Mouse (Mus musculus) testis, postnatal 14 days (tissue): ENCODE measurements at regions not wholly inside any gene's neighbourhood (a gene's known extent, or its start where the extent isn't known, plus 50 kb on each side); places are given as distances from the start of the nearest gene placed in this dataset.

Experiments used
- DNase-seq: peaks from one replicate; pipeline ENCODE4 v3.0.0; 2021; ENCODE audit warnings: low spot score

DNA sequence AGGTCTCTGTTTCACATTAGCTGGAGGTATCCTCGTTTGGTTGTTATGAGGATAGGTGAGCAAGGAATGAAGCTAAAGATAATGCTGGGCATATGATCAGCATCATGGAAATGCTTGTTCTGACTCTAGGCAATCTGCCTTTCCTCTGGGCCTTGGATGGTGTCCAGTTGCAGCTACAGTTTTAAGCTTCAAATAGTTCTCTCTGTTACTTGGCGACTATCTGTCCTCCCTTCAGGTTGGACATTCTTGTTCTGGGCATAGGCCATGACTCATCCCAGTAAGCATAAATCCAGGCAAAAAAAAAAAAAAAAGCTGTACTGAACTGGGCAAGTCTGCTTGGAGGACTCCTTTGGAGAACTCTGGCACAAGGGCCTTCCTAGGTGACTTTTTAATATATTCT is 776.9 kb downstream of the Kcnma1 start:
- DNase-seq: no peak

GRCm38 (mm10) chr14:23198676-23199075 is 815.6 kb downstream of the Kcnma1 start:
- DNase-seq: no peak

GRCm38 (mm10) chr14:23194569-23195529 is 819.4 kb downstream of the Kcnma1 start:
- DNase-seq: no peak

DNA sequence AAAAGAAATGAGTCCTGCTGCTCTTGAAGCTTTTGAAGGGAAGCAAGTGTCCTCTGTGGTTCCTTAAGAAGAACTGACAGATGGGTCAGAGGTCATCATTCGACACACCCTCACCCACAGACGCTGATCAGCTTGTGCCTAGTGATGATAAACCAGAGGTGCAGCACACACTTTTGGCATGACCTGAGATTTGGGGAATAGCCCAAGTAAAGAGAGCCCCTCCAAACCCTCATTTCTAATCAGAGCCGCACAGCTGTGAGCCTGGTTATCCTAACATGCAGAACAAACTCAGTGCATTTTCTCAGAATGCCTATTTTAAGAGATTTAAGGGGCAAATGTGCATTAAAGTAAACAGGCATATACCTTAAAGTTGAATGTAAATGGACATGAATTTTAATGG is 821.7 kb downstream of the Kcnma1 start:
- DNase-seq: no peak

- DNase-seq: no peak
Observed at GRCm38 (mm10) chr14:23185359-23185758, 828.9 kb downstream of the Kcnma1 start.

DNA sequence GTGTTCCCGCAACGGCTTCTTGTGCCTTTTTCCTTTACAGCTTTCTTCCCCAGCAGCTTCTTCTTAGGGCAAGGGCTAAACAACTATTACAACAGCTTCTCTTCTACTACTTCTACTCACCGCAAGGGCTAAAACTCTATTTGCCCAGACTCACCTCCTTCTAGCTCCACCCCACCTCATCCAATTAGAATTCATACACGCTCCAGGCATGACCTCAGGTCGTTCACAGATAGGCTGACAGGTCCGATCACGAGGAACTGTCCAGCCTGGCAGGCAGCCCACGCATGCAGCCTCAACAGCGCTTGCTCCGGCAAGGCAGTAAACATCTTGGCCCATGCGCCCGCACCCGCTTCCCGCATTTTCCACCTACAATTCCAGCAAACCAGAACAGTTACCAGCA is 844.9 kb downstream of the Kcnma1 start:
- DNase-seq: peak; percentile 7

DNA sequence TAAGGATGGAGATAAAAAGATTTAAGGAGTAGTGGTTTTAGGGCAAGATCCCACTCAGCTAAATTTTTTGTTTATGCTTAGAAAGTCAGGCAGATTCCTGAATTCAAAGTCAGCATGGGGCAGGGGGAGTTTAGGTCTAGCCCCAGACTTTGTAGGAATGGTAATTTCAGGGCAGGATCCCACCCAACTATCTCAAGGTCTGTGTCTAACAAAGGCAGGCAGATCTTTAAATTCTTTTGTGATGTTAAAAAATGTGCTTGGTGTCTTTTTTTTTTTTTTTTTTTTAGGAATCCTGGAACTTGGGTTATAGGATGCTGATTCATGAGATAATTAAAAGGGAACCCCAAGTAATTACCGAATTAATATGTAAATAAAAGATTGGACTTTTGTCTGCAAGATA is 853.7 kb downstream of the Kcnma1 start:
- DNase-seq: no peak

DNA sequence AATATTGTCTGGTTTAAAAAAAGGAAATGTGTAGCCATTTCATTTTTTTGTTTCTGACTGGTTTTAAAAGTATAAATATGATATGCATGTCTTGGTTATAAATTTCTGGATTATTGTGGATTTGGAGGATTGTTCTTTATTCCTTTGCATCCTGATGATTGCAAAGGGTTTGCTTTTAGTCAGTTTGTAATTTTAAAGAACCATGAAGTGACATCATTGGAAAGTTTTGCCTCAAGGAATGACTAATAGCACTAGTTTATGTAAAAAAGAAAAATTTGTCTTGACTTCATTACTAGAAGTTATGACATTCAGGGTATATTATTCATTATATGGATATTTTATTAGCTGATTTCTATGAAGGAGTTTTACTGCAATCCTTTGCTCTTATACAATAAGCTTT is 863.9 kb downstream of the Kcnma1 start:
- DNase-seq: no peak

DNA sequence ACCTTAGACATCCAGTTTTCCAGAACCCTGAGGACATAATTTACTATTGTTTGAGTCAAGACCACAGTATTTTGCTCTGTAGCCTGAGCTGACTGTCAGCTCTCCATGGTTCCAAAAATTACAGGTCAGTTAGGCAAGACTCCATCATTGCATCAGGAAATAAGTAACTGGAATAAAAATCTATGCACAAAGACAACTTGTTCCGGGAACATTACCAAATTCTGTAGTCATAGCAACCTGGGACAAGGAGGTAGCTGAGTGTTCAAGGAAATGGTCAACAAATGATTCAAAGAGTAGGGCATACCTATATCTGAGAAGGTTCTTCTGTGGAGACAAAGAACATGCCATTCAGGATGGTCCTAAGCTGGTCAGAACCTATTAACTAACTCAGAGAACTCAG is 867.3 kb downstream of the Kcnma1 start:
- no peak for DNase-seq

DNA sequence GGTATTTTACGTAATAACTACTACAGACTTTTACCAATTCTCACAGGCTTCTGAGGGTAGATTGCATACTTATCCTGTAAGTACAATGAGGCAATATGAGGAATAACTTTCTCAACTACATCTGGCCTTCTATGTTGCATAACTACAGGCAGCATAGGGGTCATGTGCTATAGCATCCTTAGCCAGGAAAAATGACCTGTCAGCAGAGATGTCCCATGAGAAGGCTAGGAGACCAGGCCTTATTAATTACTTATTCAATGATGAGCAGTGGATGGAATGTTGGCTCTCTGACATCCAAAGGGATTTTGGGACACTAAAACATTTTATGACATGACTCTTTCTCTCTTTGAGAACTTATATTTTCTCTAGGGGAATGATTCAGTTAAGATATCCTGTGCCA is 873.9 kb downstream of the Kcnma1 start:
- no peak for DNase-seq

- no peak for DNase-seq
Observed at GRCm38 (mm10) chr14:23134723-23135122, 879.6 kb downstream of the Kcnma1 start.

GRCm38 (mm10) chr14:23131736-23132519 is 882.4 kb downstream of the Kcnma1 start:
- DNase-seq: no peak

DNA sequence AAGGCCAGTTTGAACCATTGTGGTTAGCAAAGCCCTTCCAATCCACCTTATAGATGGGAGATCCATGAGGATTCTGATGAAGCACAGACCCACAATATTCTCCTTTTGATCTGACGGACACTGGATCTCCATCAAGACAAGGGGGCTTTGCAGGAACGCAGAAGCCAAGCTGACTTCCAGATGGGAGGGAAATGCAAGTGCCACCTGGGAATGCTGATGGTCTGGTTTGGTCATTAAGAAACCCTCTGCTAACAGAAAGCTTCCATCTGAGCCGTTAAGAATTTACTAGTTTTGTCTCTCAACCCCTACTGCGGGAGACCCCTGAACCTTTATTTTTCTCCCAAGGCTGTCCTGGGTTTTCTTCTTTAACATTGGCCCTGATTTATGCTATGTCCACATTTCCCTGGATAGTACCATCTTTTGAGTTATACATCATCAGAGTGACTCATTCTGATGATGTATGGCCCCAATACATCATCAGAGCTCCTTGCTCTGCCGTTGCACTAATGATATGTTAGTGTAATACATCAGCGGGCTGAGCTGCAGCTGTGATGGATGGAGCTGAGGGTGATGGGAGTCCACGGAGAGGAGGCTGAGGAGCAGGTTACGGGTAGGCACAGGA is 898.3 kb downstream of the Kcnma1 start:
- no peak for DNase-seq

- DNase-seq: no peak
Observed at GRCm38 (mm10) chr14:23114910-23115309, 899.4 kb downstream of the Kcnma1 start.

DNA sequence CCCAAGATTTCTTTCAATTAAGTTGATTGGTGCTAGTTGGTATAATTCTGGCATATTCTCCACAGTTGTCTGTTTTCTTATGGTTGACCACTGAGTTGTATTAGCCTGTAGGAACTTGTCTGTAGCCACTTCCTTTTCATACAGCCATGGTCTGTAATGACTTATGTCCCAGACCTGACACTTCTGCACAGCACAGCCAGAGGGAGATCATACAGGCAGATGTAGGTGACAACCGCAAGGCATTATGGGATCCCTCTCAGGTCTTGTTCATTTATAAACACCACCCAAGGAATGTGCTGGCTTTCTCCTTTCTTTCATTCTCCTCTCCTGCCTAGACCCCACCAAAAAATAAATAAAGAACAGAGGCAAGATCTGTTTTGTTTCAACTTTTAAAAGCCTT is 899.8 kb downstream of the Kcnma1 start:
- DNase-seq: no peak

- no peak for DNase-seq
Observed at GRCm38 (mm10) chr14:23112369-23112768, 901.9 kb downstream of the Kcnma1 start.

- DNase-seq: no peak
Observed at GRCm38 (mm10) chr14:23108590-23108989, 905.7 kb downstream of the Kcnma1 start.

GRCm38 (mm10) chr14:23107466-23107865 is 906.8 kb downstream of the Kcnma1 start:
- DNase-seq: no peak
